Mouse (Mus musculus) limb, embryonic 10.5 days (tissue): ENCODE measurements at regions not wholly inside any gene's neighbourhood (a gene's known extent, or its start where the extent isn't known, plus 50 kb on each side); places are given as distances from the start of the nearest gene placed in this dataset.
A peak's percentile ranks its signal among the peaks of the same experiment; 100 is the strongest.

Experiments used
- DNase-seq: peaks from one replicate; pipeline ENCODE4 v3.0.0-alpha.2; 2017; ENCODE audit warnings: low spot score
- H3K27ac ChIP-seq: fragments of 300-500 bp; sonication (generic); 2 replicates; pipeline ENCODE4 v1.5.1; 2016; ENCODE audit warnings: mild to moderate bottlenecking
- H3K27me3 ChIP-seq: fragments of 300-500 bp; sonication (generic); 2 replicates; pipeline ENCODE4 v1.6.1; 2016; ENCODE audit warnings: low read depth, mild to moderate bottlenecking; ENCODE audit not compliant: poor library complexity, severe bottlenecking
- H3K36me3 ChIP-seq: fragments of 300-500 bp; sonication (generic); 2 replicates; pipeline ENCODE4 v1.6.1; 2016; ENCODE audit warnings: mild to moderate bottlenecking, moderate library complexity
- H3K4me1 ChIP-seq: fragments of 300-500 bp; sonication (generic); 2 replicates; pipeline ENCODE4 v1.6.1; 2016
- H3K4me3 ChIP-seq: fragments of 300-500 bp; sonication (generic); 2 replicates; pipeline ENCODE4 v1.5.1; 2016; ENCODE audit warnings: mild to moderate bottlenecking, moderate library complexity
- H3K9me3 ChIP-seq: fragments of 300-500 bp; sonication (generic); replicated peaks from 2 replicates; pipeline ENCODE4 v1.6.1; 2016; ENCODE audit warnings: mild to moderate bottlenecking
- WGBS: fragments of 180-500 bp; shearing (Covaris S2); methylation state at CpG from one replicate; pipeline ENCODE4 v1.1.7; 2016; 5-methylcytosine and 5-hydroxymethylcytosine counted together

DNA sequence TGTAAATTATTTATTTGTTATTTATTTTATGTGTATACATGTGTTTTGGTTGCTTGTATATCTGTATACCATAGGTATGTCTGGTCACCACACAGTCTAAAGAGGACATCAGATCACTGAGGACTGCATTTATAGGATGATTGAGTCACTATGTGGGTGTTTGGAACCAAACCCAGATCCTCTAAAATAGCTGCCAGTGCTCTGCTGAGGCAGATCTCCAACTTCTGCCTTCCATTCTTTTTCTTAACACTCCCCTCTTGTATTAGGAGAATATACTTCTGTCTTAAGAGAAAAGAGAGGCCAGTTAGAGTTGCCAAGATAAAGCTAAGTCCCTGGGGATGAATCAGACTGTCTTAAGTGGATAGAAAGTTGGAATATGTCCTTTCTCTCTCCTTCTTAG, 424.2 kb downstream of the Cntn6 start:
- Histone ChIP-seq H3K27me3 (no peaks in the 10 kb centered on the region), H3K36me3 (no peaks in the 10 kb centered on the region), H3K4me1 (no peaks in the 10 kb centered on the region), H3K27ac (no peak overlapping the region), H3K4me3 (no peak overlapping the region), H3K9me3 (no peaks in the 10 kb centered on the region)
- DNase-seq = no peak

DNA sequence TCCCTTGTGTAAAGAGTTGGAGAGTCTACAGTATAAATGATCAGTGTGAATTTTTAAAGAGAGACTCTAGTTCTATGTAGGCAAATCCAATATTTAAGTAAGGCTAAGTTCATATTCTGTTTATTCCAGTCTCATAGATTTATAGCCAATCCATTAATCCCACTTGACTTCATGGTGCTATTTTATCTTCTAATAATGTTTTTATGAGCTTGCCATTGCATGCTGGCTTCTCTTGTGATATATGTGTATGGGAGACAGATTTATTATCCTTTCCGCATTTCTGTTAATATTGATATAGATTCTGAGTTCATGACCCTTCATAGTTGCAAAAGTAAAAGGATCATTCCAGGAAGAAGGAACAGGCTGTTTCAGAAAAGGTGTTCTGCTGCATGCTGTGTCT, 430.0 kb downstream of the Cntn6 start:
- no peak overlapping the region for H3K27ac ChIP-seq
- 76% methylated on average over 1 of the region's 1 CpGs for WGBS
- no peaks in the 10 kb centered on the region for H3K9me3 ChIP-seq
- no peaks in the 10 kb centered on the region for H3K36me3 ChIP-seq
- no peaks in the 10 kb centered on the region for H3K4me1 ChIP-seq
- H3K27me3 ChIP-seq = no peaks in the 10 kb centered on the region
- no peak for DNase-seq
- H3K4me3 ChIP-seq = no peak overlapping the region

DNA sequence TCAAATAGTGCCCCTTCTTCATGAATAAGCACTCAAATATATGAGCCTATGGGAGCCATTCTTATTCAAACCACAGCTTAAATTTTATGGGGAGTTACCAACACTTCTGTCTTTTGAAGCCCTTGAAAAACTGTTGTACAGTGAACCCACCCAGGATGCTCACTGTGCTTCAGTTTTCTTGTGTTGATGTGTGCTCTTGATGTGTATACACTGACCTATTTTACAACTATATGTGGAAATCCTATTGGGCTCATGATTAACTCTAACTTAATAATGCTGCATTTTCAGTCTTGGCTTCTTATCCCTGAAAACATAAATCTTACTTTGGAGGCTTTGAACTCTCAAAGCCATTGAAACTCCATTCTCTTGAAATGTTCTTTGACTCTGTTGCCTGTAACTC, 433.5 kb downstream of the Cntn6 start:
- no peaks in the 10 kb centered on the region for H3K9me3 ChIP-seq
- no peak overlapping the region for H3K4me3 ChIP-seq
- no peaks in the 10 kb centered on the region for H3K27me3 ChIP-seq
- no peaks in the 10 kb centered on the region for H3K4me1 ChIP-seq
- no peak for DNase-seq
- H3K27ac ChIP-seq = no peak overlapping the region
- H3K36me3 ChIP-seq = no peaks in the 10 kb centered on the region

DNA sequence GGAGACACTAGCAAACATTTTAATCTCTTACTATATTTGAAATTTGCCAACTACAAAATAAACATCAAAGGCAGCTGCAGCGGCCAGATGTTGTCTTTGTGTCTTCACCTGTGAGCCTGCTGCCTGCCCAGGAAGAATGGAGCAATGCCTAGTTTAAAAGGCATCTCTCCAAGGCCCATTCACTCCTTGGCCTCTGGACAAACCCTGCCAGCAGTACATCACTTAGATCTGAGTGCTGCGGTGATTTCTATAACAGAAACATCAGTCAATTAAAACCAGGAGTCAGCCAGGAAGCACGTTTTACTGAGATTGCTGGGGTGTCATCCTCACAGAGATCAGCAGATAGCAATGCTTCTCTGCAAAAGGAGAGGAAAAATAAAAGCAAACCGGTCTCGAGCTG, 437.7 kb downstream of the Cntn6 start:
- 83% methylated on average over 5 of the region's 5 CpGs for WGBS
- H3K36me3 ChIP-seq = no peaks in the 10 kb centered on the region
- H3K9me3 ChIP-seq = no peaks in the 10 kb centered on the region
- H3K27ac ChIP-seq = no peak overlapping the region
- H3K4me3 ChIP-seq = no peak overlapping the region
- H3K27me3 ChIP-seq = no peaks in the 10 kb centered on the region
- DNase-seq = no peak
- no peaks in the 10 kb centered on the region for H3K4me1 ChIP-seq

DNA sequence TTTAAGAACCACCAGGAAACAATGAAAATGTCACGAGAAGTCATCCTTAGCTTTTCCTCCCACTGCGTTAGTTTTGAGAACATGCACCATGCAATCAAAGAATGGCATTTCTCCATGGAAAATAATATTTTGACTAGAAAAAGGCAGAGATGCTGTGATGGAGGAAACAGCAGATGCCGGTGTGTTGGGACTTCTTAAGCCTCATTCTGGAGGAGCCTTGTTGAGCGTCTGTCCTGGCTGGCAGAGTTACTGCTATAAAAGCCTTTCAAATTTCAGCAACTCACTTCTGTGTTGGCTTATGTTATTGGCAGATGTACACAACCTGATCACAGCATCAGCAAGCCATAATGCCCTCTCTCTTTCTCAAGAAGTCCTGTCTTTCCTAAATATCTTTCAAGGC, 439.6 kb downstream of the Cntn6 start:
- 88% methylated on average over 4 of the region's 4 CpGs for WGBS

DNA sequence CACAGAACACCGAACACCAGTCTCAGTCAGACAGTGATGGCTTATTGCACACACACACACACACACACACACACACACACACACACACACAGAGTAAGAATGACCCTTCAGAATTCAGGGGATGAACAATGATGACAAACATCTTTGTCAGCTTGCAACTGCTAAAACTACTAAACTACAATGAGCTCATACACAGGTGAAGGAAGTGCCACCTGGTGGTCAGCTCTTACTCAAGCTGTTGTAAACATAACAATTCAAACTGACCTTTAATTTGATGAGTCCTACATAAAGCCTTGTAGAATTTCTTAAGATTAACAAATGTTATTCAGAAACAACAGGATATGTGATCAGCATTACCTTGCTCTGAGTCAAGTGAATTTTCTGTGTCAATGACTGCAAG, 446.5 kb downstream of the Cntn6 start:
- no peak overlapping the region for H3K27ac ChIP-seq
- no peaks in the 10 kb centered on the region for H3K4me1 ChIP-seq
- H3K27me3 ChIP-seq = no peaks in the 10 kb centered on the region
- H3K4me3 ChIP-seq = no peak overlapping the region
- WGBS = 88% methylated on average over 1 of the region's 1 CpGs
- no peaks in the 10 kb centered on the region for H3K9me3 ChIP-seq
- DNase-seq = no peak
- no peaks in the 10 kb centered on the region for H3K36me3 ChIP-seq

More for the DNA sequence above, 439.6 kb downstream of the Cntn6 start:
- Histone ChIP-seq H3K4me1 (no peaks in the 10 kb centered on the region), H3K4me3 (no peak overlapping the region), H3K27me3 (no peaks in the 10 kb centered on the region), H3K36me3 (no peaks in the 10 kb centered on the region), H3K9me3 (no peaks in the 10 kb centered on the region), H3K27ac (no peak overlapping the region)
- no peak for DNase-seq

DNA sequence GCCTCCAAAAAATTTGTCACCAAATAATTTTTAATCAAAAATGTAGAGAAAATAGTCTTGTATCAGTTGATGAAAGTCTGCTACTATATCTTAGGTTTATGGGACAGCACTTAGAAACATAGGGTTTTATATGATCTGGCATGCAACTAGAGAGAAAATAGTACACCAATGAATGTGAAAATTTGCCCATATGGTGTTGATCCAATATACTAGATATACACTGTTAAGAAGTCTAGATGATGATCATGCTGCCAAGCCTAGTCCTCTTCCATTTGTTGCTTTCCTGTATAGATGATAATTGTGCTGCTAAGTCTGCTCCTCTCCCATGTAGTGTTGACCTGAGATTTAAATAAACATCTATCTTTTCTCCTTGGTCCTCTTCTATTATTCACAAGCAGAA, 481.9 kb downstream of the Cntn6 start:
- no peak overlapping the region for H3K4me3 ChIP-seq
- H3K4me1 ChIP-seq = no peaks in the 10 kb centered on the region
- H3K27me3 ChIP-seq = no peaks in the 10 kb centered on the region
- H3K27ac ChIP-seq = no peak overlapping the region
- no peaks in the 10 kb centered on the region for H3K36me3 ChIP-seq
- no peak for DNase-seq
- no peaks in the 10 kb centered on the region for H3K9me3 ChIP-seq

DNA sequence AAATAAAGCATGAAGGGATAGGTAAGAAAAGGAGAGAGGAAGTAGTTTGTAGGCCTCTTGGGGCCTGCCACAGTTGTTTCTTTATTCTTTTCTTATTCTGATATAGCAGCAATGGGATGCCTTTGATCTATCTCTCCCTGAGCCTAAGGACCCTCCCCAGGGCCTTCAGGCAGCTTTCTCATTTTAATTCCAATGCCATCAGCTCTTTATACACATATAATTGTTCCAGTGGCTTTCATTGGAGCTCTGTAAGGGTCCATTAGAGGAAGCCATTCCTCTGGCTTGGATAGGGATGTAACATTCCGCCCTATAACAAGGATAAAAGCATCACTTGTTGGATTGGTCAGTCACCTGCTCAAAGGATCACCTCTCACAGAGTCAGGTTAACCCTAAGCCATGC, 491.6 kb downstream of the Cntn6 start:
- no peaks in the 10 kb centered on the region for H3K9me3 ChIP-seq
- H3K27me3 ChIP-seq = no peaks in the 10 kb centered on the region
- WGBS = 63% methylated on average over 1 of the region's 1 CpGs
- no peak for DNase-seq
- no peaks in the 10 kb centered on the region for H3K36me3 ChIP-seq
- no peaks in the 10 kb centered on the region for H3K4me1 ChIP-seq
- no peak overlapping the region for H3K4me3 ChIP-seq
- H3K27ac ChIP-seq = no peak overlapping the region

DNA sequence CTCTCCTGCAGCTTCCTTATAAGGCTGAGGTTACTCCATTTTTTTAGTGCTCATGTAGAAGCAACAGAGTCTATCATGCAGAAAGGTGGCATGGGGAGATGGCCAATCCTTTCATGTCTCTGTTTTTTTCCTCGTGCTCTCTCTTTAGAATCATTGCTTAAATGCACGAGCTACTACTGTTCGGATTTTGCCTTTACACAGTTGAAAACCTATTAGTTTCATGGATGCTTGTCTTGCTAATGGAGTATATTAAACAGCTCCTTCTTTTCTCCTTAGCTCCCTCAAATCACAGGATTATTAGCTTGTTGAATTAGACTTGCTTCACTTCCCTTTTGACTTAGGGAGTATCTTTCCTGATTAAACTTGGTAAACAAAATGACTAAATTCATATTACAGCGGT, 497.3 kb downstream of the Cntn6 start:
- Histone ChIP-seq H3K4me3 (no peak overlapping the region), H3K9me3 (no peaks in the 10 kb centered on the region), H3K36me3 (no peaks in the 10 kb centered on the region), H3K4me1 (no peaks in the 10 kb centered on the region), H3K27me3 (no peaks in the 10 kb centered on the region), H3K27ac (no peak overlapping the region)
- 91% methylated on average over 4 of the region's 4 CpGs for WGBS
- no peak for DNase-seq

DNA sequence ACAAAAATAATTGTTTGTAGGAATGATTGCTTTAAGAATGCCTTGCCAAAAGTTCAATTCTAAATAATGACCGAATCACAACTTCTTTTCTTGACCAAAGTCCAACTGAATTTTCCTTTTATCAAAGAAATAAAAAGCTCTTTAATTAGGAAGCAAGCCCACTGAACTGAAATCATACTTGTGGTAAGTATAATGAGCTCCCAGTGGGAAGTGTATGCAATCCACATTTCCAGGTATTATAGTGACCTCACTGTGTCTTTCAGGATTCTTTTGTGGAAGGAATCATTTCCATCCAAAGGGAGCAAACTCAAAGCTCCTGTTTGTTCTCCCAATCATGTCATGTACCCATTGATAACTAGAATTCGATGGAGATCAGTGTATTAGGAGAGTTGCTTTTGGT, 497.8 kb downstream of the Cntn6 start:
- Histone ChIP-seq H3K27me3 (no peaks in the 10 kb centered on the region), H3K9me3 (no peaks in the 10 kb centered on the region), H3K4me3 (no peak overlapping the region), H3K27ac (no peak overlapping the region), H3K4me1 (no peaks in the 10 kb centered on the region), H3K36me3 (no peaks in the 10 kb centered on the region)
- 87% methylated on average over 2 of the region's 2 CpGs for WGBS
- no peak for DNase-seq

DNA sequence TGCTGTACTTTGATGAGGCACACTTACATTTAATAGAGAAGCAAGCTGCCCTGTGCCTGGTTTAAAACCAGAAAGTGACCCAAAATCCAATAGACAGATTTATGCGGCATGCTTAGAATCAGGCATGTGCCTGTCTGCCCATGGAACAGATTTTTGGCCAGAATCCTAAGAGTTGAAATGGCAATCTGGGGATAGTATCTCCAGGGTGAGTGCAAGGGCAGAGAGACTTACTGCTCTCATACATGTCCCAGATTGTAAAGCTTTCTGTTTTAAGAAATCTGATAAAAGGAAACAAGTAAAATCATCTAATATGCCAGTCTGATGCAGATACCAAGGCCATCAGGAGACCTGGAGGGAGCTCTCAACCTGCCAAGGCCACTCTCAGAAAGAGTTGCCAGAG, 507.0 kb downstream of the Cntn6 start:
- no peaks in the 10 kb centered on the region for H3K27me3 ChIP-seq
- H3K9me3 ChIP-seq = no peaks in the 10 kb centered on the region
- WGBS = 95% methylated on average over 1 of the region's 1 CpGs
- DNase-seq = no peak
- H3K4me1 ChIP-seq = no peaks in the 10 kb centered on the region
- H3K27ac ChIP-seq = no peak overlapping the region
- H3K4me3 ChIP-seq = no peak overlapping the region
- no peaks in the 10 kb centered on the region for H3K36me3 ChIP-seq

DNA sequence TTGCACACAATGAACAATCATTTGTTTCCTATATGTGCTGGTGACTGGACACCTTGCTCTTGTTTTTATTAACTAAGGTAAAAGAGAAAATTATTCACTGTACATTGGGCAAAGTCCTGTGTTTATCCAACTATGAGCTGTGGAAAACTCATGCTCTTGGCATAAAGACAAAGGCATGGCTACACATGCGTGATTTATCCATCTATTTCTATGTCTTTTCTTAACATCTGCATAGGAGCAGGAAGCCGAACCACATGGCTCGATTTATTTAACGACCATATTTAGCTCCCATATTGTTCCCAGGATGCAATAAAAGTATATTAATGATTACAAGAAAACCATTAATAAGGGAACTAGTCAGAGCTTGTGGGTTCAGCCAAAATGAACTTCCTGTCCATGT, 528.1 kb downstream of the Cntn6 start:
- no peaks in the 10 kb centered on the region for H3K36me3 ChIP-seq
- 82% methylated on average over 4 of the region's 4 CpGs for WGBS
- no peak for DNase-seq
- no peak overlapping the region for H3K27ac ChIP-seq
- no peaks in the 10 kb centered on the region for H3K27me3 ChIP-seq
- H3K9me3 ChIP-seq = no peaks in the 10 kb centered on the region
- H3K4me1 ChIP-seq = no peaks in the 10 kb centered on the region
- no peak overlapping the region for H3K4me3 ChIP-seq

DNA sequence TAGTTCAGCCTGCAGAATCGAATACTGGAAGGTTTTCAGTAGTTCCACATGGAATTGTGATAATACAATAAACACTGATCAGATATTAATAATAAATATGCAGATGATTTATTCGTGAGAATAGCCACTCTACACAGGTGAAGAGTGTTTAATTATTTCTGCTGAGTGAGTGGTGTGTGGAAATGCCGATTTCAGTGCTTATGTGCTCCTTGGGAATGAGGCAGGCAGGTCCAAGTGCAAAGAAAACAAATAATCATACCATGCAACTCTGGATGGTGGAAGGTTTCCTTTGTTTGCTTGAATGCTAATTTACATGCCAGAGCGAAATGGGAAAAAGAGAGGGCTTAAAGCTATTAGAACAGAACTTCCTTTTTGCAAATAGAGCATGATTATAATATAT, 528.6 kb downstream of the Cntn6 start:
- no peak overlapping the region for H3K27ac ChIP-seq
- H3K9me3 ChIP-seq = no peaks in the 10 kb centered on the region
- no peak for DNase-seq
- H3K4me3 ChIP-seq = no peak overlapping the region
- no peaks in the 10 kb centered on the region for H3K36me3 ChIP-seq
- no peaks in the 10 kb centered on the region for H3K27me3 ChIP-seq
- WGBS = 79% methylated on average over 4 of the region's 4 CpGs
- no peaks in the 10 kb centered on the region for H3K4me1 ChIP-seq

DNA sequence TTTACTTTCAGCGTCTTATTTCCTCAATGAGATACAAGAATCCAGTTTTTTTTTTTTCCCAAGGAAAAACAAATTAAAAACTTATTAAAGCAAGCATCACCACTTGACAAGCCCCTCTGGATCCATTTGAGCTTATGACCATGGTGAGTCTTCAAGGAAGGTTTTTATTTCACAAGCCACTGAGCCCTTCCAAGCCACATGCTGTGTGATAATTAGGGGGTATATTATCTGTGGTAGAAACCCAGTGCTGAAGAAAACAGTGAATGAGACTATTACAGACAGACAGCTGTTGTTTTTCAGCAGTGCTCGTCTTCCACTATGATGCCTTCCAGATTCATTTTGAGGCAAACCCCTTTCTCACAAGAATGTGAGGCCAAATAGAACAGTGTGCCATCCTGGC, 573.6 kb downstream of the Cntn6 start:
- 80% methylated on average over 2 of the region's 2 CpGs for WGBS
- Histone ChIP-seq H3K4me3 (no peak overlapping the region), H3K36me3 (no peaks in the 10 kb centered on the region), H3K4me1 (no peaks in the 10 kb centered on the region), H3K27ac (no peak overlapping the region), H3K9me3 (no peaks in the 10 kb centered on the region), H3K27me3 (no peaks in the 10 kb centered on the region)
- DNase-seq = no peak

DNA sequence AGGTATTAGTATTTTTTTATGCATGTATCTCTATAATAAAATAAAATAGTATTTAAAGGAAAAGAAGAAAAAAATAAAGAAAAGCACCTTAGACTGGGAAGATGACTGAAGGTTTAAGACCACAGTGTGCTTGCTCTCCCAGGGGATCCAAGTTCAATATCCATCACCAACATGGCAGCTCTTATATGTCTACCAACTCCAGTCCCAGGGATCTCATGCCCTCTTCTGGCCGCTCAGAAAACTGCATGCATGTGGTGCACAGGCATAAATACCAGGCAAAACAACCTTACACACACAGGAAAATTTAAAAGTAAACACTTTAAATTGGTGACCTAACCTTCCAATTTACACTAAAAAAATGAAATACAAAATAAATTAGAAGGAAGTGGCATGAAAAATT, 586.6 kb upstream of the Cntn4 start:
- no peaks in the 10 kb centered on the region for H3K36me3 ChIP-seq
- no peak overlapping the region for H3K27ac ChIP-seq
- H3K4me3 ChIP-seq = no peak overlapping the region
- 9% methylated on average over 1 of the region's 1 CpGs for WGBS
- H3K27me3 ChIP-seq = no peaks in the 10 kb centered on the region
- DNase-seq = peak; percentile 65
- H3K4me1 ChIP-seq = no peaks in the 10 kb centered on the region
- H3K9me3 ChIP-seq = no peaks in the 10 kb centered on the region
